Mouse (Mus musculus): ENCODE measurements around the gene Spaca6. TPM values are rescaled to one million over a fixed set of nuclear protein-coding genes. Genes with fewer than 3 reads are reported as not detected.
A peak's percentile ranks its signal among the peaks of the same experiment; 100 is the strongest.

Gene Spaca6
- polyA plus RNA-seq, 1 experiment: 56.7 TPM

GRCm38 (mm10) chr17:17829052-17829785, 2.3 kb downstream of the Spaca6 start:
- no peak overlapping the region for H3K4me3 ChIP-seq (replicated peaks; ENCODE audit: extremely low read depth, low read depth, low read length)
- no peak for TF ChIP-seq CTCF (IDR thresholded peaks at IDR 0.05; ENCODE audit: insufficient read depth, low read length)
- DNase-seq: no peak
- H3K4me1 ChIP-seq (ENCODE audit: control insufficient read depth, insufficient read depth, low read length): peaks cover 3% of the 10 kb centered on the region
- WGBS: 18% methylated on average over 6 of the region's 6 CpGs

- DNase-seq: no peak
- TF ChIP-seq CTCF (IDR thresholded peaks at IDR 0.05; ENCODE audit: insufficient read depth, low read length): no peak
- TF ChIP-seq POLR2A (IDR thresholded peaks at IDR 0.05; ENCODE audit: borderline replicate concordance, extremely low read depth, low read depth, low read length): no peak
- Histone ChIP-seq H3K4me1 (ENCODE audit: control insufficient read depth, insufficient read depth, low read length) (peaks cover 3% of the 10 kb centered on the region), H3K4me3 (replicated peaks; ENCODE audit: extremely low read depth, low read depth, low read length) (no peak overlapping the region)
- 47% methylated on average over 23 of the region's 23 CpGs for WGBS
Observed at GRCm38 (mm10) chr17:17829816-17830535, 3.0 kb downstream of the Spaca6 start.

GRCm38 (mm10) chr17:17830731-17831130, 3.8 kb downstream of the Spaca6 start:
- Histone ChIP-seq H3K4me1 (ENCODE audit: control insufficient read depth, insufficient read depth, low read length) (peaks cover 3% of the 10 kb centered on the region), H3K4me3 (replicated peaks; ENCODE audit: extremely low read depth, low read depth, low read length) (no peak overlapping the region)
- 65% methylated on average over 7 of the region's 7 CpGs for WGBS
- no peak for DNase-seq
- no peak for TF ChIP-seq POLR2A (IDR thresholded peaks at IDR 0.05; ENCODE audit: borderline replicate concordance, extremely low read depth, low read depth, low read length)
- TF ChIP-seq CTCF (IDR thresholded peaks at IDR 0.05; ENCODE audit: insufficient read depth, low read length): no peak

- Histone ChIP-seq H3K4me1 (ENCODE audit: control insufficient read depth, insufficient read depth, low read length) (peaks cover 2% of the 10 kb centered on the region), H3K4me3 (replicated peaks; ENCODE audit: extremely low read depth, low read depth, low read length) (no peak overlapping the region)
- 0% methylated on average over 1 of the region's 1 CpGs for WGBS
- DNase-seq: peak; percentile 38
- TF ChIP-seq POLR2A (IDR thresholded peaks at IDR 0.05; ENCODE audit: borderline replicate concordance, extremely low read depth, low read depth, low read length) (no peak), CTCF (IDR thresholded peaks at IDR 0.05; ENCODE audit: insufficient read depth, low read length) (no peak)
Observed at GRCm38 (mm10) chr17:17834896-17835295, 7.9 kb downstream of the Spaca6 start.

- H3K4me1 ChIP-seq (ENCODE audit: control insufficient read depth, insufficient read depth, low read length): peaks cover 2% of the 10 kb centered on the region
- no peak for DNase-seq
- 71% methylated on average over 5 of the region's 5 CpGs for WGBS
- TF ChIP-seq CTCF (IDR thresholded peaks at IDR 0.05; ENCODE audit: insufficient read depth, low read length): no peak
- TF ChIP-seq POLR2A (IDR thresholded peaks at IDR 0.05; ENCODE audit: borderline replicate concordance, extremely low read depth, low read depth, low read length): no peak
- no peak overlapping the region for H3K4me3 ChIP-seq (replicated peaks; ENCODE audit: extremely low read depth, low read depth, low read length)
Observed at GRCm38 (mm10) chr17:17836101-17836500, 9.1 kb downstream of the Spaca6 start.

GRCm38 (mm10) chr17:17837426-17837825, 10.5 kb downstream of the Spaca6 start:
- no peak for DNase-seq
- 9% methylated on average over 13 of the region's 13 CpGs for WGBS
- H3K4me3 ChIP-seq (replicated peaks; ENCODE audit: extremely low read depth, low read depth, low read length): peak overlapping the region; percentile 61
- H3K4me1 ChIP-seq (ENCODE audit: control insufficient read depth, insufficient read depth, low read length): peaks cover 2% of the 10 kb centered on the region
- TF ChIP-seq CTCF (IDR thresholded peaks at IDR 0.05; ENCODE audit: insufficient read depth, low read length) (no peak), POLR2A (IDR thresholded peaks at IDR 0.05; ENCODE audit: borderline replicate concordance, extremely low read depth, low read depth, low read length) (no peak)

- peak overlapping the region; percentile 61 for H3K4me3 ChIP-seq (replicated peaks; ENCODE audit: extremely low read depth, low read depth, low read length)
- TF ChIP-seq CTCF (IDR thresholded peaks at IDR 0.05; ENCODE audit: insufficient read depth, low read length): peak; percentile 75
- peak; percentile 43; the same call in 1 of the 2 replicates for TF ChIP-seq POLR2A (IDR thresholded peaks at IDR 0.05; ENCODE audit: borderline replicate concordance, extremely low read depth, low read depth, low read length)
- peaks cover 2% of the 10 kb centered on the region for H3K4me1 ChIP-seq (ENCODE audit: control insufficient read depth, insufficient read depth, low read length)
- DNase-seq: peak; percentile 97
- under 1% methylated on average over 43 of the region's 43 CpGs for WGBS
Observed at GRCm38 (mm10) chr17:17837919-17838701, 11.2 kb downstream of the Spaca6 start.

GRCm38 (mm10) chr17:17839276-17839675, 12.3 kb downstream of the Spaca6 start:
- TF ChIP-seq POLR2A (IDR thresholded peaks at IDR 0.05; ENCODE audit: borderline replicate concordance, extremely low read depth, low read depth, low read length): no peak
- TF ChIP-seq CTCF (IDR thresholded peaks at IDR 0.05; ENCODE audit: insufficient read depth, low read length): no peak
- WGBS: 92% methylated on average over 2 of the region's 2 CpGs

GRCm38 (mm10) chr17:17840796-17841195, 13.8 kb downstream of the Spaca6 start:
- DNase-seq: no peak
- 91% methylated on average over 7 of the region's 7 CpGs for WGBS
- H3K4me1 ChIP-seq (ENCODE audit: control insufficient read depth, insufficient read depth, low read length): peaks cover 2% of the 10 kb centered on the region; the same call in 1 of the 2 replicates
- TF ChIP-seq POLR2A (IDR thresholded peaks at IDR 0.05; ENCODE audit: borderline replicate concordance, extremely low read depth, low read depth, low read length) (no peak), CTCF (IDR thresholded peaks at IDR 0.05; ENCODE audit: insufficient read depth, low read length) (no peak)
- H3K4me3 ChIP-seq (replicated peaks; ENCODE audit: extremely low read depth, low read depth, low read length): no peak overlapping the region

More at GRCm38 (mm10) chr17:17839276-17839675, 12.3 kb downstream of the Spaca6 start:
- peaks cover 2% of the 10 kb centered on the region for H3K4me1 ChIP-seq (ENCODE audit: control insufficient read depth, insufficient read depth, low read length)
- H3K4me3 ChIP-seq (replicated peaks; ENCODE audit: extremely low read depth, low read depth, low read length): no peak overlapping the region
- no peak for DNase-seq

Data from lung, adult 2 months (tissue).